Mouse (Mus musculus) embryonic facial prominence, embryonic 15.5 days (tissue): Measurements from ENCODE around the gene Edem1. TPM values are rescaled to one million over a fixed set of nuclear protein-coding genes. Genes with fewer than 3 reads are reported as not detected.

ENCODE experiments used
- ATAC-seq: fragments of 200-750 bp; cut with Nextera tagmentation; 2 replicates; pipeline ENCODE4 v1.8.0; 2017; ENCODE audit warnings: low read depth, moderate TSS enrichment; ENCODE audit not compliant: insufficient number of reproducible peaks, low FRiP score, low TSS enrichment
- H3K27ac ChIP-seq: fragments of 300-500 bp; sonication (generic); replicated peaks from 2 replicates; pipeline ENCODE4 v1.5.1; 2015; ENCODE audit warnings: mild to moderate bottlenecking, inconsistent platforms
- H3K27me3 ChIP-seq: fragments of 300-500 bp; sonication (generic); 2 replicates; pipeline ENCODE4 v1.6.1; 2015; ENCODE audit warnings: inconsistent platforms
- H3K36me3 ChIP-seq: fragments of 300-500 bp; sonication (generic); 2 replicates; pipeline ENCODE4 v1.6.1; 2015; ENCODE audit warnings: mild to moderate bottlenecking, inconsistent platforms
- H3K4me1 ChIP-seq: fragments of 300-500 bp; sonication (generic); 2 replicates; pipeline ENCODE4 v1.6.1; 2015; ENCODE audit warnings: inconsistent platforms
- H3K4me2 ChIP-seq: fragments of 300-500 bp; sonication (generic); replicated peaks from 2 replicates; pipeline ENCODE4 v1.6.1; 2015; ENCODE audit warnings: mild to moderate bottlenecking, inconsistent platforms
- H3K4me3 ChIP-seq: fragments of 300-500 bp; sonication (generic); replicated peaks from 2 replicates; pipeline ENCODE4 v1.5.1; 2015; ENCODE audit warnings: mild to moderate bottlenecking, inconsistent platforms
- H3K9ac ChIP-seq: fragments of 300-500 bp; sonication (generic); 2 replicates; pipeline ENCODE4 v1.6.1; 2015; ENCODE audit warnings: inconsistent platforms
- H3K9me3 ChIP-seq: fragments of 300-500 bp; sonication (generic); replicated peaks from 2 replicates; pipeline ENCODE4 v1.6.1; 2016; ENCODE audit warnings: inconsistent platforms
- WGBS: fragments of 180-500 bp; shearing (Covaris S2); methylation state at CpG from one replicate; pipeline ENCODE4 v1.1.7; 2015; 5-methylcytosine and 5-hydroxymethylcytosine counted together
- polyA plus RNA-seq: library from polyadenylated mRNA; unstranded; fragments of >200 nt; fragmentation: Nextera tagmentation; extraction: Ambion mirVana; gene quantifications from 2 replicates; pipeline ENCODE4 v1.2.1, GENCODE M21; 2015

Gene Edem1
- polyA plus RNA-seq, 1 experiment from 2014 or later = 20.8 TPM

- 17% methylated on average over 1 of the region's 1 CpGs for WGBS
- Histone ChIP-seq H3K9ac (no peak overlapping the region), H3K9me3 (no peaks in the 10 kb centered on the region), H3K36me3 (no peaks in the 10 kb centered on the region), H3K4me2 (no peak overlapping the region), H3K27ac (no peak overlapping the region), H3K27me3 (no peaks in the 10 kb centered on the region), H3K4me3 (no peak overlapping the region), H3K4me1 (no peaks in the 10 kb centered on the region)
- ATAC-seq = no peak
Measured at GRCm38 (mm10) chr6:108906539-108906938, 78.1 kb downstream of the Edem1 start.

Other genes with a start within 250 kb of the Edem1 start
- gene Bhlhe40, start 168.0 kb upstream of the Edem1 start, polyA plus RNA-seq = 23.4 and 27.4 TPM in 2 replicates
- 76.4 and 83.7 TPM in 2 replicates for gene Arl8b, start 45.5 kb upstream of the Edem1 start, polyA plus RNA-seq